Mouse (Mus musculus) heart, embryonic 14.5 days (tissue): Measurements from ENCODE around the gene Luc7l3. TPM values are rescaled to one million over a fixed set of nuclear protein-coding genes. Genes with fewer than 3 reads are reported as not detected.

ENCODE experiments used
- ATAC-seq: fragments of 200-750 bp; cut with Nextera tagmentation; 2 replicates; pipeline ENCODE4 v1.8.0; 2017; ENCODE audit warnings: low read depth, moderate TSS enrichment; ENCODE audit not compliant: insufficient number of reproducible peaks, insufficient read depth, low FRiP score
- H3K27ac ChIP-seq, 2 experiments: fragments of 200-500 bp in 1 of 2; fragments of 300-500 bp in 1 of 2; sonication (generic) in 1 of 2; replicated peaks in 1 of 2; 2 replicates each; pipeline ENCODE4 v1.5.1; 2012 to 2014; ENCODE audit warnings: low read depth in 2 of 2, low read length in 2 of 2, control low read depth in 1 of 2, mild to moderate bottlenecking in 1 of 2, mixed read lengths in 1 of 2; ENCODE audit not compliant: control insufficient read depth in 1 of 2, insufficient read depth in 1 of 2
- H3K27me3 ChIP-seq: fragments of 300-500 bp; sonication (generic); 2 replicates; pipeline ENCODE4 v1.6.1; 2014; ENCODE audit warnings: mild to moderate bottlenecking, low read length, control low read depth; ENCODE audit not compliant: control insufficient read depth, insufficient read depth
- H3K36me3 ChIP-seq: fragments of 300-500 bp; sonication (generic); 2 replicates; pipeline ENCODE4 v1.6.1; 2014; ENCODE audit warnings: mild to moderate bottlenecking, control low read depth, low read length, mixed read lengths; ENCODE audit not compliant: control insufficient read depth, insufficient read depth
- H3K4me1 ChIP-seq, 2 experiments: fragments of 200-500 bp in 1 of 2; fragments of 300-500 bp in 1 of 2; sonication (generic) in 1 of 2; 2 replicates each; pipeline ENCODE4 v1.6.1; 2012 to 2014; ENCODE audit warnings: low read length in 2 of 2, control low read depth in 1 of 2, mixed read lengths in 1 of 2; ENCODE audit not compliant: control insufficient read depth in 2 of 2, insufficient read depth in 2 of 2
- H3K4me2 ChIP-seq: fragments of 300-500 bp; sonication (generic); 2 replicates; pipeline ENCODE4 v1.6.1; 2014; ENCODE audit warnings: mild to moderate bottlenecking, low read length
- H3K4me3 ChIP-seq, 2 experiments: fragments of 200-500 bp in 1 of 2; fragments of 300-500 bp in 1 of 2; sonication (generic) in 1 of 2; 2 replicates each; pipeline ENCODE4 v1.5.1; 2012 to 2014; ENCODE audit warnings: low read length in 2 of 2, mild to moderate bottlenecking in 2 of 2, control low read depth in 1 of 2, low read depth in 1 of 2, moderate library complexity in 1 of 2; ENCODE audit not compliant: control insufficient read depth in 1 of 2, insufficient read depth in 1 of 2
- H3K9ac ChIP-seq: fragments of 300-500 bp; sonication (generic); 2 replicates; pipeline ENCODE4 v1.6.1; 2014; ENCODE audit warnings: mild to moderate bottlenecking, low read length
- H3K9me3 ChIP-seq: fragments of 300-500 bp; sonication (generic); 2 replicates; pipeline ENCODE4 v1.6.1; 2016; ENCODE audit warnings: low read length, control low read depth; ENCODE audit not compliant: control insufficient read depth
- WGBS: fragments of 180-500 bp; shearing (Covaris S2); extraction: QIAGEN DNeasy Blood & Tissue Kit; methylation state at CpG from one replicate; pipeline ENCODE4 v1.1.7; 2014; 5-methylcytosine and 5-hydroxymethylcytosine counted together
- polyA plus RNA-seq: library from polyadenylated mRNA; unstranded; fragments of >200 nt; fragmentation: Nextera tagmentation; extraction: Ambion mirVana; gene quantifications from 2 replicates; pipeline ENCODE4 v1.2.1, GENCODE M21; 2014

Gene Luc7l3
- polyA plus RNA-seq, 1 experiment from 2014 or later, result 61.9 TPM

DNA sequence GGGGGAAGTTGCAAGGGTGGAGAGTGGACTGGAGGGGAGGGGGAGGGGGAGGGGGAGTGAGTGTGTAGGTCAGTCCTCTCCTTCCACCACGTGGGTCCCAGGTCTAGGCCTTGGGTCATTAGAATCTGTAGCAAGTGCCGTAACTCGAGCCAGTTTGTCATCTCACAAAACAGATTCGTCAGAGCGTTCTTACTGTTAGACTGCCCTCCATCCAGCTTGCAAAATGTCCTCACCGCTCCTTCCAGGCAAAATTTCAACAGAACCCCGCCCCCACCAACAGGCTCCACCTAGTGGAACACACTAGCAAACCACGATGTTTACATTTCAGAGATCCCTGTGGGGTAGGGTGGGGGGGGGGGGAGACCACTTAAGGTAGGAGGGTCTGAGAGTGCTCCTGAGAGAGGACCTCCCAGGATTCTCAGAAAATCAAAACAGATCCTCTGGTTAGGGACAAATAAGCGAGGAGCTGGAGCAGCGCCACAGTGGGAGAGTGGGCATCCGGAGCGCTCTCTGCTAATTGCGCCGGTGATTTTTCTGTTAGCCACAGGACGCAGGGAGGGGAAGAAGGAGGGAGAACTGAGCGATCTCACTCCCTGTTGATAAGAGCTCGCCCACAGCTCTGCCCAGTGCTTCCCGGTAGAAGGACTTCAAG is 56.5 kb downstream of the Luc7l3 start:
- Histone ChIP-seq H3K4me3 (peak overlapping the region; percentile 42 to 47), H3K4me1 (peaks cover 0 to 6% of the 10 kb centered on the region in 2 experiments; a peak in 2 of 4 replicates), H3K4me2 (peak overlapping the region; percentile 70), H3K27ac (peak overlapping the region; percentile 42 to 54; a peak in 3 of 4 replicates), H3K9ac (peak overlapping the region; percentile 65), H3K9me3 (no peaks in the 10 kb centered on the region), H3K36me3 (no peaks in the 10 kb centered on the region), H3K27me3 (no peaks in the 10 kb centered on the region)
- peak; percentile 44; the same call in 1 of the 2 replicates for ATAC-seq
- 2% methylated on average over 18 of the region's 18 CpGs for WGBS

DNA sequence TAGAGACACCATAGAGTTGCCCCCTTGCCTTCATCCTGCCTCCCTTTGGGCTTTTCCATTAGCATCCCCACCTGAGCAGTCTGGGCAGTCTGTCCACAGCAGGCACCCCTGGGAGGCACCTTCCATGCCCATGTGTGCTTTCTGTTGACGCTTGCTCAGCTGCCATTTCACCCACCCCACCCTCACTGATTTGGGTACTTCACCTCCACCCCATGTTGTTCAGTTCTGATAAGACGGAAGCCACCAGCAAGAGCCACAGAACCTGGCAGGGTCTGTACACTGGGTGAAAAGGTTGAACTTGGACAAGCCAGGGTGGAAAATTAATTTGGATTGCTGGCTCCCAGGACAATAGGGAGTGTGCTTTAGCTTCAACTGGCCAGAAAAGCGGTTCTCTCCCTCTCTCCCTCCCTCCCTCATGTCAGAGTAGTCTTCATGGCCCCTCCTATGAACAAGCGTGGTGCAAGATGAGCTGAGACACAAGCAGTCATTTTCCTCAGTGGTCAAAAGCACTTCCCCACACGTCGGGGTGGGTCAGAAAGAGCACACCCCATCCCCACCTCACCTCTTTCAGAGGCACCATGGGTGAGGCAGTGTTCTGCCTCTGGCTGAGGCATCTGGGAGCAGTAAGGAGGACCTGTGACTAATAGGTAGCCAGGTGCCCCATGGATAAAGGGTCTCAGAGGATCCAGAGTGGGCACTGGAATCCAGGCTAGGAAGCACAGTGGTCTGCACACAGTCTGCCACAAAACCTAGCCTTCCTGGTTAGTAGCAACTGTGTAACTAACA is 60.0 kb downstream of the Luc7l3 start:
- Histone ChIP-seq H3K36me3 (no peaks in the 10 kb centered on the region), H3K9ac (no peak overlapping the region), H3K27me3 (no peaks in the 10 kb centered on the region), H3K27ac (no peak overlapping the region), H3K4me1 (peaks cover 2 to 6% of the 10 kb centered on the region in 2 experiments; a peak in 2 of 4 replicates), H3K4me2 (no peak overlapping the region), H3K4me3 (no peak overlapping the region), H3K9me3 (no peaks in the 10 kb centered on the region)
- WGBS, result 76% methylated on average over 6 of the region's 6 CpGs
- no peak for ATAC-seq

DNA sequence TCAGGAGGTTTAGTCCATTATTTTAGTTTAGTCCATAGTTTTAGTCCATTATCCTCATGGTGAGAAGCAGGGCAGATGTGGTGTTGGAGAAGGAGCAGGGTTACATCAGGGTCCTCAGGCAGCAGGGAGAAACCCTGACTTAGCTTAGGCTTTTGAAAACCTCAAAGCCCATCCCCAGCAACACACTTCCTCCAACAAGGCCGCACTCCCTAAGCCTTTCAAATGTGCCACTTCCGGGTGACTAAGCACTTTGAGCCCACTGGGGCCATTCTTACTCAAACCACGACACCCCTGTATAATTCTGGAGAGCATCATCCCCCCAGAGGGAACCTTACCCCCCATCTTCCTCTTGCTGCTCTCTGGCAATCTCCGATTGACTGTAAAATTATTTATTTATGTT is 62.0 kb downstream of the Luc7l3 start:
- Histone ChIP-seq H3K4me3 (no peak overlapping the region), H3K4me2 (no peak overlapping the region), H3K36me3 (no peaks in the 10 kb centered on the region), H3K4me1 (peaks cover under 1 to 2% of the 10 kb centered on the region in 2 experiments; a peak in 1 of 4 replicates), H3K27ac (no peak overlapping the region), H3K9me3 (no peaks in the 10 kb centered on the region), H3K27me3 (no peaks in the 10 kb centered on the region), H3K9ac (no peak overlapping the region)
- no peak for ATAC-seq
- 73% methylated on average over 4 of the region's 4 CpGs for WGBS

DNA sequence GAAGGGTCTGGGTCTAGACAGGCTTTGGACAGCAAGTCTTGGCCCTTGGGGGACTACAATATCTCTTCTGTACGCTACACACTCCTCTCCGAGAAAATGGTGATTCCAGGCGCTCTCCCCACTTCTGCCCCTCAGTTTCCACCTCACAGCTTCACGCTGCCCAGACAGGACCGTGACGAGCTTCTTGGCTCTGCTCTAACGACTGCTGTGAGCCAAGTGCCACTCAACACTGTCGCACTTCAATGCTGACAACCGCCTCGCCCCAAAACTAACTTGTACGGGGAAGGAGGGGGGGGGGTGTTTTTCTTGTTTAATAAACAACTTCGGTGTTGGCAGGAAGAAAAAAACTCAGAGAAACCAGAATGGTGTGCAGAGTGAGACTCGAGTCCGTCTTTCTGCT is 63.8 kb downstream of the Luc7l3 start:
- peaks cover 0 to 2% of the 10 kb centered on the region in 2 experiments; a peak in 1 of 4 replicates for H3K4me1 ChIP-seq
- H3K4me3 ChIP-seq, result no peak overlapping the region
- no peaks in the 10 kb centered on the region for H3K36me3 ChIP-seq
- WGBS, result 48% methylated on average over 14 of the region's 14 CpGs
- no peaks in the 10 kb centered on the region for H3K9me3 ChIP-seq
- no peaks in the 10 kb centered on the region for H3K27me3 ChIP-seq
- no peak overlapping the region for H3K4me2 ChIP-seq
- no peak for ATAC-seq
- H3K9ac ChIP-seq, result no peak overlapping the region
- no peak overlapping the region for H3K27ac ChIP-seq

DNA sequence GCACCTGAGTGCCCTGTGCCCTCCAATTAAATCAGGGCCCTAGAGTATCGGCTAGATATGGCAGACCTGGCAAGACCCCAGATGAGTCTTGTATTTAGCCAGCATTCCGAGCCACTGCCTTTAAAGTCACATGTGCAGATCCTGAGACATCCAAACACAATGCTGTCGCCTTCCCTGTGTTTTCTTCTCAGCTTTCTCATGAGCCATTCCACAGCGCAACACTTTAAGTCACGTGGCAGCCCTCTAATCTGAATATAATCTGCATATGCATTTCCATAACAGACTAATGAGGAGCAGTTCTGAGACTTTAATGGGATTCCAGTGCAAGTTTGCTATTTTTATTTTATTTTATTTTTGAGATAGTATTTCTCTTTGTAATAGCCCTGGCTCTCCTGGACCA is 66.1 kb downstream of the Luc7l3 start:
- ATAC-seq, result no peak
- Histone ChIP-seq H3K4me1 (0 out of 4 replicates have a peak, but pooled peaks cover 0 to 2% of the 10 kb centered on the region in 2 experiments), H3K36me3 (no peaks in the 10 kb centered on the region), H3K4me2 (no peak overlapping the region), H3K9ac (no peak overlapping the region), H3K27me3 (no peaks in the 10 kb centered on the region), H3K27ac (no peak overlapping the region), H3K4me3 (no peak overlapping the region), H3K9me3 (no peaks in the 10 kb centered on the region)
- 78% methylated on average over 5 of the region's 5 CpGs for WGBS

DNA sequence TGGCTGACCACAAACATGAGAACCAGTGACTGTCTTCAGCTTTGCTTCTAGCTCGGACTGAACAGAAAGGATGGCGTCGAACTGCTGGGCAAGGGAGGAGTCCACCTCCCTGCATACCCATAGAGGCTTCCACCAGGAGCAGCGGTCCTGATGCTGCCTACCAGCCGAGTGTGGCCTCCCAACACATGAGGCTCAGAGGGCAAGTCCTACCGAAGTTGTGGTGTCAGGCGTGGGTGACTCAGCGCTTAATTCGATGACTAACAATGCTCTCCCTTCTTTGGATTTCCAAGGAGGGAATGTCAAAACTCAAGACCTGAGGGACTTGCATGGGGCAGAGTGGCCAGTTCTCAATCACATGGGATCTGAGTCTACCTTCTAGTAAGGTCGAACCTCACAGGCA is 68.1 kb downstream of the Luc7l3 start:
- WGBS, result 82% methylated on average over 10 of the region's 10 CpGs
- no peaks in the 10 kb centered on the region for H3K27me3 ChIP-seq

DNA sequence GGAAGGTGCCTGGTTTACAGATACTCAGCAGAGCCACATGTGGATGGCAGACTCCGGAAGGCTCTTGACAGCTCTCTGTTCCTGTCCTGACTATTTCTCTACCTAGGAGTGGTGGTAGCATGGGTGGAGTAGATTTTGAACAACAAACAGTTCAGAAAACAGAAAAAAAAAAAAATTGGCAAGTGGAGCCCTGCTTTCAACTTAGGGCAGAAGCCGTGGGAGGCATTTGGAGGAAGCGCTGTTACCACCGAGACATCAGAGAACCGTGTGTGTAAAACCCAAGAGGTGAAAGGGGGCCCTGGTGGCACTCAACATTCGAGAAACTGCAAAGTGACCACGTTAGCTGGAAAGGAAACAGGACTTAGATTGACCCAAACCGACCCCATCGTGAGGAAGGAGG is 68.6 kb downstream of the Luc7l3 start:
- Histone ChIP-seq H3K4me3 (no peak overlapping the region), H3K4me2 (no peak overlapping the region), H3K9ac (no peak overlapping the region), H3K36me3 (no peaks in the 10 kb centered on the region), H3K9me3 (no peaks in the 10 kb centered on the region), H3K27ac (no peak overlapping the region), H3K4me1 (0 out of 4 replicates have a peak, but pooled peaks cover 0 to 2% of the 10 kb centered on the region in 2 experiments), H3K27me3 (no peaks in the 10 kb centered on the region)
- no peak for ATAC-seq
- 79% methylated on average over 9 of the region's 9 CpGs for WGBS

More for the DNA sequence above, 68.1 kb downstream of the Luc7l3 start:
- H3K36me3 ChIP-seq, result no peaks in the 10 kb centered on the region
- H3K27ac ChIP-seq, result no peak overlapping the region
- no peak overlapping the region for H3K4me2 ChIP-seq
- H3K9me3 ChIP-seq, result no peaks in the 10 kb centered on the region
- no peak for ATAC-seq
- no peak overlapping the region for H3K9ac ChIP-seq
- H3K4me3 ChIP-seq, result no peak overlapping the region
- H3K4me1 ChIP-seq, result 0 out of 4 replicates have a peak, but pooled peaks cover 0 to 2% of the 10 kb centered on the region in 2 experiments
